Mouse (Mus musculus) intestine, postnatal 0 days (tissue): ENCODE results near the gene Ctdnep1. TPM values are rescaled to one million over a fixed set of nuclear protein-coding genes. Genes with fewer than 3 reads are reported as not detected.
A peak's percentile ranks its signal among the peaks of the same experiment; 100 is the strongest.

Experiments used
- ATAC-seq: fragments of 200-750 bp; cut with Nextera tagmentation; 2 replicates; pipeline ENCODE4 v1.8.0; 2017; ENCODE audit warnings: mild to moderate bottlenecking, moderate TSS enrichment, moderate library complexity
- H3K27ac ChIP-seq: fragments of 300-500 bp; sonication (generic); 2 replicates; pipeline ENCODE4 v1.5.1; 2014; ENCODE audit warnings: mild to moderate bottlenecking, low read depth, low read length, moderate library complexity
- H3K27me3 ChIP-seq: fragments of 300-500 bp; sonication (generic); replicated peaks from 2 replicates; pipeline ENCODE4 v1.6.1; 2014; ENCODE audit warnings: low read length, mixed read lengths; ENCODE audit not compliant: control insufficient read depth, insufficient read depth
- H3K36me3 ChIP-seq: fragments of 300-500 bp; sonication (generic); 2 replicates; pipeline ENCODE4 v1.6.1; 2014; ENCODE audit warnings: mild to moderate bottlenecking, moderate library complexity; ENCODE audit not compliant: control insufficient read depth, insufficient read depth
- H3K4me1 ChIP-seq: fragments of 300-500 bp; sonication (generic); replicated peaks from 2 replicates; pipeline ENCODE4 v1.6.1; 2014; ENCODE audit warnings: antibody characterized with exemption, low read length, mixed read lengths; ENCODE audit not compliant: control insufficient read depth, insufficient read depth
- H3K4me2 ChIP-seq: fragments of 300-500 bp; sonication (generic); replicated peaks from 2 replicates; pipeline ENCODE4 v1.6.1; 2014; ENCODE audit warnings: low read depth, mild to moderate bottlenecking, moderate library complexity
- H3K4me3 ChIP-seq: fragments of 300-500 bp; sonication (generic); 2 replicates; pipeline ENCODE4 v1.5.1; 2014; ENCODE audit warnings: low read depth, low read length
- H3K9ac ChIP-seq: fragments of 300-500 bp; sonication (generic); 2 replicates; pipeline ENCODE4 v1.6.1; 2014; ENCODE audit warnings: mild to moderate bottlenecking, low read depth, low read length
- H3K9me3 ChIP-seq: fragments of 300-500 bp; sonication (generic); 2 replicates; pipeline ENCODE4 v1.6.1; 2016; ENCODE audit warnings: mixed run types; ENCODE audit not compliant: control insufficient read depth
- CTCF ChIP-seq: sonication (generic); IDR thresholded peaks from 2 replicates; pipeline ENCODE4 v1.5.1; 2016; ENCODE audit warnings: low read depth, mild to moderate bottlenecking, control low read depth, antibody characterized with exemption, moderate library complexity
- WGBS: fragments of 180-500 bp; shearing (Covaris S2); extraction: QIAGEN DNeasy Blood & Tissue Kit; methylation state at CpG from one replicate; pipeline ENCODE4 v1.1.7; 2014; 5-methylcytosine and 5-hydroxymethylcytosine counted together
- polyA plus RNA-seq: library from polyadenylated mRNA; unstranded; fragments of >200 nt; fragmentation: Nextera tagmentation; extraction: Ambion mirVana; gene quantifications from 2 replicates; pipeline ENCODE4 v1.2.1, GENCODE M21; 2015

Gene Ctdnep1
- polyA plus RNA-seq, 1 experiment from 2014 or later = 23.2 TPM

DNA sequence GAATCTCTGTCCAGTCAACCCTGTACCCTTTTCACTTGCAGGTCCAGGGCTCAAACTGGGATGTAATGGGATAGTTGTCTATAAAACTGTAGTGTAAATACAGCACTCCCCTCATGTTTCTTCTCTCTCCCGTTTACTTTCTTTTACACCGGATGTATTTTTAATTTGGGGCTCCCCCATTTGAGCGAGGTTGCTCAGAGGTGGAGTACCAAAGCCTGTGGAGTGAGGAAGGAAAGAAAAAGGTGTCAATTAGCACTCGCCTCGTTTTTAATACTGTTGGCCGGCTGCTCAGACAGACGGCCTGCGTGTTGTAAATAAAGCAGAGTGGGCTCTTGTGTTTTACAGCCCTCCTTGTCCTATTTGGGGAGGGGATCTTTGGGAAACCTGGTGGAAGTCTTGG, 18.7 kb downstream of the Ctdnep1 start:
- 79% methylated on average over 8 of the region's 8 CpGs for WGBS
- no peak for ATAC-seq
- Histone ChIP-seq H3K27me3 (no peaks in the 10 kb centered on the region), H3K9me3 (no peaks in the 10 kb centered on the region), H3K4me1 (peaks cover 6% of the 10 kb centered on the region), H3K4me3 (no peak overlapping the region), H3K36me3 (peaks cover 18% of the 10 kb centered on the region), H3K9ac (no peak overlapping the region), H3K27ac (peak overlapping the region; percentile 42; the same call in 1 of the 2 replicates), H3K4me2 (0 out of 2 replicates have a peak overlapping the region, but pooled peaks have one; percentile 96)
- no peak for TF ChIP-seq CTCF

GRCm38 (mm10) chr11:70000396-70000898, 19.5 kb downstream of the Ctdnep1 start, which contains the start of gene Dvl2:
TSS of gene Dvl2 (plus strand) at chr11:70000595.
- Histone ChIP-seq H3K4me3 (peak within 1 kb of the TSS; percentile 84), H3K36me3 (peaks cover 20% of the 10 kb centered on the region), H3K27ac (peak within 1 kb of the TSS; percentile 87), H3K9me3 (no peaks in the 10 kb centered on the region), H3K9ac (peak within 1 kb of the TSS; percentile 82), H3K4me2 (peak within 1 kb of the TSS; percentile 96), H3K4me1 (peaks cover 6% of the 10 kb centered on the region), H3K27me3 (no peaks in the 10 kb centered on the region)
- peak; percentile 45 for ATAC-seq
- no peak for TF ChIP-seq CTCF
- WGBS = under 1% methylated on average over 48 of the region's 48 CpGs

- Histone ChIP-seq H3K4me3 (peak overlapping the region; percentile 84), H3K9ac (peak overlapping the region; percentile 82), H3K27me3 (no peaks in the 10 kb centered on the region), H3K4me1 (peaks cover 6% of the 10 kb centered on the region), H3K36me3 (peaks cover 26% of the 10 kb centered on the region), H3K9me3 (no peaks in the 10 kb centered on the region), H3K4me2 (peak overlapping the region; percentile 96), H3K27ac (peak overlapping the region; percentile 87; the same call in 1 of the 2 replicates)
- WGBS = 10% methylated on average over 8 of the region's 8 CpGs
- TF ChIP-seq CTCF = no peak
- ATAC-seq = no peak
Observed at GRCm38 (mm10) chr11:70001159-70001558, 20.2 kb downstream of the Ctdnep1 start.

DNA sequence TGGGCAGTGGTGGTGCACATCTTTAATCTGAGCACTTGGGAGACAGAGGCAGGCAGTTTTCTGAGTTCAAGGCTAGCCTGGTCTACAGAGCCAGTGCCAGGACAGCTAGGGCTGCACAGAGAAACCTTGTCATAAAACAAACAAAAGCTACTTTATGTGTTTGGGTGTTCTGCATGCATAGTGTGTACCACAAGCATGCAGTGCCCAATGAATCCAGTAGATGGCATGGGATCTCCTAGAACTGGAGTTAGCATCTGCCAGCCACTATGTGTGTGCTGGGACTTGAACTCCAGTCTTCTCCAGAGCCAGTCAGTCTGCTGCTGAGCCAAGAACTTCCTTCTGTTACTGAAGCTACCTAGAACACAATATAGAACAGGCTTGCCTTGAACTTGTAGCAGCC, 20.9 kb downstream of the Ctdnep1 start:
- TF ChIP-seq CTCF = peak; percentile 76
- H3K9ac ChIP-seq = no peak overlapping the region
- H3K9me3 ChIP-seq = no peaks in the 10 kb centered on the region
- no peak overlapping the region for H3K27ac ChIP-seq
- H3K4me1 ChIP-seq = peaks cover 6% of the 10 kb centered on the region
- no peaks in the 10 kb centered on the region for H3K27me3 ChIP-seq
- no peak for ATAC-seq
- H3K36me3 ChIP-seq = peaks cover 33% of the 10 kb centered on the region
- H3K4me2 ChIP-seq = peak overlapping the region; percentile 96
- H3K4me3 ChIP-seq = no peak overlapping the region

DNA sequence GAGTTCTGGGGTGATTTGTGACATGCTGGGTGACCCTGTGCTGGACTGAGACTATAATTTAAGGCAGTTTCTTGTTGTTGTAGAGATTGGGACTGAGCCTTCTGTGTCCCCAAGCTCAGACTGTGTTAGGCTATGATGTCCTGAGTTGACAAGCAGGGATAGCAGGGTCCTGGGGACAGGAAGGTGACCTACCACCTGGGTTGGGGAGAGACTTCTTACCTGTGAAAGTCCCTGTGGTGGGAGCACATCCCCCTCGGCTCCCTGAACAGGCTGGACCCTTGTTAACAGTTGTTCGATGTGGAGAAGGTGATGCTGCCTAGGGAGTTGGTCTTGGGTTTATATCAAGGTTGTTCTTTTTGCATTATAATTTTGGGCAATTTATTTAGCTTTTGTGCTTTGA, 21.5 kb downstream of the Ctdnep1 start:
- H3K27me3 ChIP-seq = no peaks in the 10 kb centered on the region
- WGBS = 85% methylated on average over 2 of the region's 2 CpGs
- H3K4me1 ChIP-seq = peaks cover 6% of the 10 kb centered on the region
- no peak overlapping the region for H3K27ac ChIP-seq
- peak overlapping the region; percentile 96; the same call in 1 of the 2 replicates for H3K4me2 ChIP-seq
- H3K36me3 ChIP-seq = peaks cover 39% of the 10 kb centered on the region
- TF ChIP-seq CTCF = no peak
- ATAC-seq = no peak
- H3K9me3 ChIP-seq = no peaks in the 10 kb centered on the region
- H3K4me3 ChIP-seq = no peak overlapping the region
- H3K9ac ChIP-seq = no peak overlapping the region

DNA sequence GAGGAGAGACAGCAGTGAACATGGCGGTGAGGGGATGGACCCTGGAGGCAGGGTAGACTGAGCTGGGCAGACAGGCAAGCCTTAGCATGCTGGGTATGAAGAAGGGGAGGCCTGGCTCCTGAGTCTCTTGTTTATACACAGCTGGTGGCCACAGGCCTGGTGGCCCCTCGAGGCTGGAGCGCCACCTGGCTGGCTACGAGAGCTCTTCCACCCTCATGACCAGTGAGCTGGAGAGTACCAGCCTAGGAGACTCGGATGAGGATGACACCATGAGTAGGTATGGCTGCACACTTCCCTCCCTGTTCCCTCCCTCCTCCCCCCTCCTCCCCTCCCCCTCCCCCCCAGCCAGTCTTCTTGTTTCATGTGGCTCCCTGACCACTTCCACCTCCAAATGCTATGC, 24.6 kb downstream of the Ctdnep1 start:
- no peak overlapping the region for H3K27ac ChIP-seq
- WGBS = 54% methylated on average over 5 of the region's 5 CpGs
- peak; percentile 72 for TF ChIP-seq CTCF
- no peak overlapping the region for H3K4me3 ChIP-seq
- H3K36me3 ChIP-seq = peaks cover 53% of the 10 kb centered on the region
- H3K4me1 ChIP-seq = peaks cover 6% of the 10 kb centered on the region
- no peaks in the 10 kb centered on the region for H3K9me3 ChIP-seq
- no peaks in the 10 kb centered on the region for H3K27me3 ChIP-seq
- ATAC-seq = no peak
- H3K4me2 ChIP-seq = no peak overlapping the region
- H3K9ac ChIP-seq = no peak overlapping the region
